Mouse (Mus musculus): ENCODE measurements around the gene Kctd8. TPM values are rescaled to one million over a fixed set of nuclear protein-coding genes. Genes with fewer than 3 reads are reported as not detected.
"Not testable (repeated sequence)": the region's sequence is repeated elsewhere in the genome, so short reads cannot be mapped to it uniquely, and the experiment has no call there.

The Kctd8 gene
- polyA plus RNA-seq, 1 experiment from 2014 or later, result 3.7 TPM

DNA sequence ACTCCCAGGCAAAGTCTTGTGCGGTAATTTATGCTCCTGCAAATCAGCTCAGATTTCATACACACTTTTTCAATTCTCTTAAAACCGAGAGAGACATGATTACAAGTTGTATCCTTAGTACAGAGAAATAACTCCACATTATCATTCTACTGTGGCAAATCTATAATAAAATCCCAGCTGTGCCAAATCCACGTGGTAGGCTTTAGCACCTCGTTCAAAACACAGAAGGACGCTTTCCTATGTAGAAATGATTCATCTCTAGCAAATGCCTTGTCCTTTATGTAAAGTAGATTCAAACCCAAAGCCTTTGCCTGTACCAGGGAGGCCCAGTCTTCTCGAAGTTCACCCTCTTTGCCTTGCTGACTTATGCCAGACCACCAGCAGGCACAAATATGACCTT lies 57.1 kb downstream of the Kctd8 start:
- H3K4me1 ChIP-seq, result no peaks in the 10 kb centered on the region
- H3K9ac ChIP-seq, result no peak overlapping the region
- H3K4me2 ChIP-seq (replicated peaks), result no peak overlapping the region
- H3K27ac ChIP-seq, result no peak overlapping the region
- ATAC-seq (ENCODE audit: low FRiP score, low read depth), result no peak
- H3K27me3 ChIP-seq, result no peaks in the 10 kb centered on the region
- WGBS, result 67% methylated on average over 6 of the region's 6 CpGs
- H3K36me3 ChIP-seq, result no peaks in the 10 kb centered on the region
- H3K9me3 ChIP-seq, result no peaks in the 10 kb centered on the region
- no peak overlapping the region for H3K4me3 ChIP-seq

DNA sequence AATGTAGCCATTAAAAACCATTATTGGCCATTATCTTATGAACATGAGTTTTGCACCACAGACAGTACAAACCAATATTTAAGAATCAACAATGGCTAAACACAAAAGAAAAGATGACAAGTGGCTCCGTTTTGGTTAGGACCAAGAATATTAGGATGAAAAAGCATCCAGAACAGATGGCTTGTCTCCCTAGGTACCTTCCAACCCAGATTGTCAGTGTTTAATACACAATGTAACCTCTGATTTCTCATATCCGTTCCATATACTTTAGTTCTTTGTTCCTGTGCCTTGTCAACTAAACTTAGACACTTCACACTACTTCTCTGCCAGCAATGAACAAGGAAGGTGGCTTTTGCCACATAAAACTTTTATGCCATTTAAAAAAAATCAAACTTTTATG lies 89.1 kb downstream of the Kctd8 start:
- Histone ChIP-seq H3K4me1 (no peaks in the 10 kb centered on the region), H3K27me3 (no peaks in the 10 kb centered on the region), H3K9ac (no peak overlapping the region), H3K27ac (no peak overlapping the region), H3K4me3 (no peak overlapping the region), H3K4me2 (replicated peaks) (no peak overlapping the region), H3K36me3 (no peaks in the 10 kb centered on the region), H3K9me3 (no peaks in the 10 kb centered on the region)
- ATAC-seq (ENCODE audit: low FRiP score, low read depth), result no peak
- WGBS, result 88% methylated on average over 2 of the region's 2 CpGs

DNA sequence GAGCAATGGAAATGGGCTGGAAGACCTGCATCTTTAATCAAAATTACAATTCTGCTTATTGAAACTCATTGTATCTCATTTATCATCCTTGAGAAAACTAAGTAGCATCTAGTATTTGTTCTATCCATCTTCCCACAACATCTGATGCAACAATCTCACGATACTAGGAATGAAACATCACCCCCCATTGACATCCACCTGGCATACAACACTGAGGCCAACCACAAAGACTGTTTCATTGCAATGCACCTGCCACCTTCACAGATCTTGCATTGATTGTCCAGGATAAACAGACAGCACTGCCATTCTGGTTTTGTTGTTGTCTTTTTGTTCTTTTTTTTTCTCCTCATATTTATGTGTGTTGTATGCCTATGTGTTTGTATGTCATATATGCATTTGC lies 99.5 kb downstream of the Kctd8 start:
- H3K27ac ChIP-seq, result no peak overlapping the region
- H3K4me2 ChIP-seq (replicated peaks), result no peak overlapping the region
- H3K4me1 ChIP-seq, result no peaks in the 10 kb centered on the region
- ATAC-seq (ENCODE audit: low FRiP score, low read depth), result no peak
- 64% methylated on average over 1 of the region's 1 CpGs for WGBS
- no peaks in the 10 kb centered on the region for H3K9me3 ChIP-seq
- no peaks in the 10 kb centered on the region for H3K36me3 ChIP-seq
- no peaks in the 10 kb centered on the region for H3K27me3 ChIP-seq
- no peak overlapping the region for H3K4me3 ChIP-seq
- H3K9ac ChIP-seq, result no peak overlapping the region

DNA sequence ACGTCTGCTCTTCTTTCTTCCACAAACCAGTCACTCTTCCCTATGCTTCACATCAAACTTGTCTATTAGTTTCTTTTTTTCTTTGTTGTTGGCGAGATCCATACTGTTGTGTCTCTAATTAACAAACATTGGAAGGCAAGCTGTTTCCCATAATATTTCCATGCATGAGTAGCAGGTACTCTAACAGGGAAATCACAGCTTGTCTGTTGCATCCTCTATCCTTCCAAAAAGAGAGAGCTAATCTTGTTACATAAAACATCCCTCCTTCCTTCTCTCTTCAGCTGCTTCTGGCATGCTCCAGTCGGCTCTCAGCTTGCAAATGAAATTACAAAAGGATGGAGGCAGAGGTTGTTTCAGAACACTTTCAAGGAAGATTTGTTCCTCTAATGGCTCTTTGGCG lies 107.9 kb downstream of the Kctd8 start:
- no peak overlapping the region for H3K4me2 ChIP-seq (replicated peaks)
- no peak overlapping the region for H3K27ac ChIP-seq
- no peak overlapping the region for H3K4me3 ChIP-seq
- H3K9ac ChIP-seq, result no peak overlapping the region
- no peaks in the 10 kb centered on the region for H3K27me3 ChIP-seq
- H3K9me3 ChIP-seq, result no peaks in the 10 kb centered on the region
- H3K36me3 ChIP-seq, result no peaks in the 10 kb centered on the region
- H3K4me1 ChIP-seq, result no peaks in the 10 kb centered on the region
- no peak for ATAC-seq (ENCODE audit: low FRiP score, low read depth)
- WGBS, result 78% methylated on average over 4 of the region's 4 CpGs

DNA sequence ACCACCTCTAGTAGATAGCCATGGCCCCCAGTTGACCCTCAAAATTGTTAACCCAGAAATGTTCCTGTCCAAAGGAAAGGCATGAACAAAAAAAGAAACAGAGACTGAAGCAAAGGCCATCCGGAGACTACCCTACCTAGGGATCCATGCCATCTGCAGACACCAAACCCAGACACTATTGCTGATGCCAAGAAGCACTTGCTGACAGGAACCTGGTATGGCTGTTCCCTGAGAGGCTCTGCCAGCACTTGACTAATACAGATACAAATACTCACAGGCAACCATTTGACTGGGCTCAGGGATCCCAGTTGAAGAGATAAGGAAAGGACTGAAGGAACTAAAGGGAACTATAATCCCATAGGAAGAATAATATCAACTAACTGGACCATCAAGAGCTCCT lies 109.8 kb downstream of the Kctd8 start:
- not testable (repeated sequence) for ATAC-seq (ENCODE audit: low FRiP score, low read depth)

DNA sequence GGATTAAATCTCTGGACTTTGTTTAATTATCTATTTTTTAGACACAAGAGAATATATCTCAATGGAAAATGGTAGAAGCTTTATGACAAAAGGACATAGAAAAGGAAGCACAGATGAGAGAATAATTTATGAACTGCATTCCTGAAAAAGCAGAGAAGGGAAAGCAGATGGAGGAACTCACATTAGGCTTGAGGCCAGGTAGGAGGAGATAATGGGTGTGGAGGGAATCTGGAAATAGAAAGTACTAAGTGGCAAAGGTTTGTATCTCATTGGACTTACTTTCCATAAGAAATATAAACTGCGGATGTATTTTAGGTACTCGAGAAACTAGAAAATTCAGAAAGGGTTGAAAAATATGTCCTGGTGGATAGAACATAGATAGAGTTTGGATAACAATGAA lies 114.3 kb downstream of the Kctd8 start:
- Histone ChIP-seq H3K9ac (no peak overlapping the region), H3K9me3 (no peaks in the 10 kb centered on the region), H3K4me1 (no peaks in the 10 kb centered on the region), H3K27ac (no peak overlapping the region), H3K4me2 (replicated peaks) (no peak overlapping the region), H3K4me3 (no peak overlapping the region), H3K36me3 (no peaks in the 10 kb centered on the region), H3K27me3 (no peaks in the 10 kb centered on the region)
- ATAC-seq (ENCODE audit: low FRiP score, low read depth), result no peak
- 88% methylated on average over 2 of the region's 2 CpGs for WGBS

More for the DNA sequence above, 109.8 kb downstream of the Kctd8 start:
- not testable (repeated sequence) for H3K4me1 ChIP-seq; H3K9me3 ChIP-seq; H3K27ac ChIP-seq; H3K9ac ChIP-seq; H3K36me3 ChIP-seq; H3K4me3 ChIP-seq; H3K27me3 ChIP-seq; H3K4me2 ChIP-seq (replicated peaks)
- WGBS, result 87% methylated on average over 1 of the region's 1 CpGs

DNA sequence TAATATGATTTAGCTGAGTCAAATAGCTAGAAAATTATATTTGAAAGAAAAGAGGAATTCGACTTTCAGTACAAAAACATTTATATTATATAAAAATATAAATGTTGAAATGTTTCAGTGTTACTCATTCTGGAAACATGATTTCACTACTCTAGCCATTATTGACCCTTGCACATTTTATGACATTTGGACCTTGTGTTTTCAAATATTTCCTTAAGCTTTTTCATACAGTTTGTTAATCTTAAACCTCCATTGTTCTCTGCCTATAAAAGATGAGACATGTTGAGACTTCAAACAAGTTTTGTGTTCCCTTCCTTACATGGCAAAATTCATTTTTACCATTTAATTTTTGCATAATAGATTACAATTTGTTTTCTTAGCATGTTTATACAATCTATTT lies 118.9 kb downstream of the Kctd8 start:
- Histone ChIP-seq H3K36me3 (no peaks in the 10 kb centered on the region), H3K27me3 (no peaks in the 10 kb centered on the region), H3K9ac (no peak overlapping the region), H3K4me1 (no peaks in the 10 kb centered on the region), H3K4me3 (no peak overlapping the region), H3K27ac (no peak overlapping the region), H3K4me2 (replicated peaks) (no peak overlapping the region), H3K9me3 (no peaks in the 10 kb centered on the region)
- ATAC-seq (ENCODE audit: low FRiP score, low read depth), result no peak
- WGBS, result 86% methylated on average over 1 of the region's 1 CpGs

DNA sequence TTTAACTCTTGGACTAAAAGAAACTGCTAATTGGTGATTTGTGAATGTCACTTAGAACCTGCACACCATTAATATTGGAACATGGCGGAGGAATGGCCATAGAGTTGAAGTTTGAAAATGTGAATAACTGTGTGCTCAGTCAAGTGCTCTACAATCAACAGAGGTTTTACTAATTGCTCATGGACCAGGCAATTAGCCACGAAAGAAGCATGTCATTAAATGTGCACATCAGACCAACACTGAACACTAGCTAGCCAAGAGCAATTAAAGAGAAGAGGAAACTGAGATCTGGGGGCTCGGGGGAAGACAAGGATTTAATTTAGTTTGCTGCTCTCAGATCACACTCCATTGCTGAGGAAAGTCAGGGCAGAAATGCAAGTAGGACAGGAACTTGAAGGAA lies 126.3 kb downstream of the Kctd8 start:
- Histone ChIP-seq H3K36me3 (no peaks in the 10 kb centered on the region), H3K27ac (no peak overlapping the region), H3K27me3 (no peaks in the 10 kb centered on the region), H3K4me2 (replicated peaks) (no peak overlapping the region), H3K9ac (no peak overlapping the region), H3K4me3 (no peak overlapping the region), H3K4me1 (no peaks in the 10 kb centered on the region), H3K9me3 (no peaks in the 10 kb centered on the region)
- no peak for ATAC-seq (ENCODE audit: low FRiP score, low read depth)
- 58% methylated on average over 3 of the region's 3 CpGs for WGBS

DNA sequence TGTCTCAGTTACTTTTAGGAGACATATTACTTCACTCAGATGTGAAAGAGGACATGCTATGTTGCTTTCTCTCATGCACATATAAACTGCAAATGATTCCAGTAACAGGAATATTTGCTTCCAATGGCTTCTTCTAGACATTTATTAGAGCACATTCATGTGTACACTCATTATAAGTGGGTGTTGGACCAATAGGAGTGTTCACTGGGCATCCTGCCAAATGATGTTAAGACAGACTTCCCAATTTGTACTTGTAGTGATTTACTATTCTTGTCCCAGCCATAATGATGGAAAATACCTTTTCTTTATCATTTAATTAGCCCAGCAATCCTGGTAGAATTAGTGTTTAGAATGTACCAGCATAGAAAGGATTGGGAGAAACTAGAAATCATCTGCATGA lies 132.1 kb downstream of the Kctd8 start:
- Histone ChIP-seq H3K4me3 (no peak overlapping the region), H3K27me3 (no peaks in the 10 kb centered on the region), H3K9ac (no peak overlapping the region), H3K27ac (no peak overlapping the region), H3K36me3 (no peaks in the 10 kb centered on the region), H3K4me1 (no peaks in the 10 kb centered on the region), H3K9me3 (no peaks in the 10 kb centered on the region), H3K4me2 (replicated peaks) (no peak overlapping the region)
- ATAC-seq (ENCODE audit: low FRiP score, low read depth), result no peak

DNA sequence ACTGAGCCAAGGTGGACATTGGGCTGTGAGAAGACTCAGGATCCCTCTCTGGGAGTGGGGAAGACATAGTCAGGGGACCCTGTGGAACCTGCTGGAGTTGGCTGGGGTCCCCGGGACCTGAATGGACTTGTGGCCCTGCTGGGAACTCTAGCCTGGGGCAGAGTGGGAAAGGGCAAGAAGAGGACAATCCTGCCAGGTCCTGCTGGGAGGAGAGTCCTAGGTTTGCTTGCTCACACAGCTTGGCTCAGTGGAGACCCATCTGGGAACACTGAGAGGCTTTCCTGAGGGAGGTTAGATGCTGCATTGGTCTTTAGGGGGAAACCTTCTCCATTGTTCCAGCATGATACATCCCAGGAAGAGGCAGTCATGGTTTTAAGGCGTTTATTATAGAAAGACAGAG lies 133.8 kb downstream of the Kctd8 start:
- WGBS, result 69% methylated on average over 2 of the region's 2 CpGs
- H3K36me3 ChIP-seq, result no peaks in the 10 kb centered on the region
- no peak overlapping the region for H3K4me3 ChIP-seq
- H3K9ac ChIP-seq, result no peak overlapping the region
- H3K4me1 ChIP-seq, result no peaks in the 10 kb centered on the region
- H3K27ac ChIP-seq, result no peak overlapping the region
- H3K4me2 ChIP-seq (replicated peaks), result no peak overlapping the region
- H3K9me3 ChIP-seq, result no peaks in the 10 kb centered on the region
- ATAC-seq (ENCODE audit: low FRiP score, low read depth), result no peak
- no peaks in the 10 kb centered on the region for H3K27me3 ChIP-seq

DNA sequence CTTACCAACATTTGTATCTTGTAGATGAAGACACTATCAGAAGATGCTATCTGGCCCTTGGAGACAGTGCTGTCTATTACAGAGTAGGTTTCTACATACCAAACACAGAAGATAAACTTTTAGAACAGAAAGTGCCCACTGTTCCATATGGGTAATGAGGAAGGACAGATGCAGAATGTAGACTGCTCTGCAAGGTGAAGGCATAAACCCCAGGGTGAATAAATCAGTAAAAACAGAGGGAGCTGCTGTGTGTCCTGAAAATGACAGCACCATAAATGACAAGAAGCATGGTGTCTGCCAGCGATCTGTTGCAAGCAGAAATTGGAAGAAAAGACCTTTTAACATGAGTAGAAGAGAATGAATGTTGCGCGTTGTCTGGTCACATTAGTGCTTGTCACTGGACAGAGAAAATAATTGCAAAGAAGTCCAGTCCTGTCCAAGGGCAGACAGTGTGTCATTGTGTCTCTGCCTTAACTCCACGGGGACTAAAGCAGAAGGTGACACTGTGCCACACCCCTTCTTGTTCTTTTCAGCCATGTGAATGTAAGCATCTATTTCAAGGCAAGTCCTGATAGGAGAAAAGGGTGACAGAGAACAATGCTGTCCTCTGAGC lies 181.5 kb downstream of the Kctd8 start:
- no peaks in the 10 kb centered on the region for H3K4me1 ChIP-seq
- no peak for ATAC-seq (ENCODE audit: low FRiP score, low read depth)
- no peaks in the 10 kb centered on the region for H3K27me3 ChIP-seq
- H3K36me3 ChIP-seq, result no peaks in the 10 kb centered on the region
- no peak overlapping the region for H3K4me3 ChIP-seq
- no peaks in the 10 kb centered on the region for H3K9me3 ChIP-seq
- WGBS, result 90% methylated on average over 4 of the region's 4 CpGs
- H3K9ac ChIP-seq, result no peak overlapping the region
- no peak overlapping the region for H3K27ac ChIP-seq
- H3K4me2 ChIP-seq (replicated peaks), result no peak overlapping the region

DNA sequence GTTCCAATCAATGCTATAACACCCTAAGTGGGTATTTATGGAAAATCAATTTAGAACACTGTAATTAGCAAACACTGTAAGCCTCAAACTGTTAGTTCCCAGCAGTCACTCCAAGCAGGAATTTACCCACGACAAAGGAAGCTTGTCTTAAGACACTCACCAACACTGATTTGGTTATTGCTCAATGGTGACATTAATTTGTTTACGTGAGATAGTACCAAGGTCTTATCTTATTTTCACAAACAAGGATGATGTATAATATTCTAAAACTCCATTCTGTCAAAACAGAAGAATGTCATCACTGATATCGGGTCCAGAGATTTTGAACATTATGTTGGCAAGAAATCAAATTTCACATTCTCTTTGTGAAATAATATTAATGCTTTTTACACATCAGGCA lies 185.0 kb downstream of the Kctd8 start:
- ATAC-seq (ENCODE audit: low FRiP score, low read depth), result no peak
- Histone ChIP-seq H3K4me3 (no peak overlapping the region), H3K4me2 (replicated peaks) (no peak overlapping the region), H3K9ac (no peak overlapping the region), H3K36me3 (no peaks in the 10 kb centered on the region), H3K27ac (no peak overlapping the region), H3K4me1 (no peaks in the 10 kb centered on the region), H3K27me3 (no peaks in the 10 kb centered on the region), H3K9me3 (no peaks in the 10 kb centered on the region)
- WGBS, result 85% methylated on average over 3 of the region's 3 CpGs

DNA sequence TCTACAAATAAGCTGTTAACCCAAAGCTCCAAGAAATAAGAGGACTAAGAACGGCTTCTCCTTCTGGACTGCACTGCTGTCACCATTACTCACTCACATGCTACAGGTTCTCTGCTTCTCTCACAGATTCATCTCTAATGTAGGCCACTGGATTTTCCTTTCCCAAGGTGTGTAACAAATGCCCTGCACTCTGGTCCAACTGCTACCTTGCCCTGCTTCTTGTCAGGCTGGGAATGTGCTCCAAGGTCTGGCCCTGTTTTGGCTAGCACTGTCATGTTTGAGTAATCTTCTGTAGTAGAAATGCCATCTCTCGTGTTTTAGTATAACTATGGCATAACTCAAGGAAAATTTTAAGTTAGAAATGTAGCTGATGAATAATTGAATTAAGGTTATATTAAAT lies 195.7 kb downstream of the Kctd8 start:
- Histone ChIP-seq H3K4me3 (no peak overlapping the region), H3K9ac (no peak overlapping the region), H3K36me3 (no peaks in the 10 kb centered on the region), H3K27ac (no peak overlapping the region), H3K4me2 (replicated peaks) (no peak overlapping the region), H3K4me1 (no peaks in the 10 kb centered on the region), H3K9me3 (no peaks in the 10 kb centered on the region), H3K27me3 (no peaks in the 10 kb centered on the region)
- ATAC-seq (ENCODE audit: low FRiP score, low read depth), result no peak
- 88% methylated on average over 2 of the region's 2 CpGs for WGBS
